22 mouse cellular contexts compared by ENCODE assay signal in genomic region chr3:9148605-9149004, GRCm38 (mm10).
A peak's percentile ranks its signal among the peaks of the same experiment; 100 is the strongest.
DNase-seq lines count a peak whose midpoint lies in the region; ATAC-seq lines count a peak whose summit lies in the region.
"Had no signal": no experiment of that assay in that cellular context is flagged by ENCODE, and none has a peak within 500 bp of the region (broad histone marks: within the 10 kb centered on the region; RNA-seq: fewer than 3 reads in every experiment).

No protein-coding gene starts in this region.

- ATAC-seq in common myeloid progenitor, adult 5-6 weeks (replicated peaks; ENCODE audit: low read depth, poor library complexity, severe bottlenecking): peak; percentile 93
- peak; percentile 85 for ATAC-seq in megakaryocyte, adult 5-6 weeks (ENCODE audit: poor library complexity, severe bottlenecking)
- ATAC-seq: activated CD4-positive, CD25-positive, alpha-beta regulatory T cell, adult 4 months; forebrain, embryonic 13.5 days; forebrain, embryonic 16.5 days; hindbrain, postnatal 0 days; inflammation-experienced regulatory T-cells, adult 6 months; intestine, embryonic 16.5 days had no signal

- peak; percentile 72 for DNase-seq in heart, adult 11 months
- no peak for DNase-seq in heart, postnatal 25 days (ENCODE audit: low spot score)
- DNase-seq in cerebellum, adult 11-12 months: no peak
- DNase-seq in adrenal gland, adult 8-10 months: no peak
- no peak for DNase-seq in B cell, adult 2 months
- DNase-seq: adrenal gland, postnatal 10 days; adrenal gland, postnatal 36 days; cerebellum, adult 2 months; cerebellum, adult 9-11 months; cerebellum, postnatal 25 days; embryo, embryonic 11 days; gastrocnemius, adult 2 months; gastrocnemius, postnatal 14 days; heart, postnatal 36 days had no signal

- intact Hi-C loops in heart, postnatal 25 days (cut with DNase I): no loop called here
